Mouse (Mus musculus) G1E (cell line): ENCODE results near the gene Olfr1339.

ENCODE experiments used
- CTCF ChIP-seq: IDR thresholded peaks from 2 replicates; pipeline ENCODE4 v1.5.1; 2012; ENCODE audit warnings: low read depth, low read length, inconsistent platforms, mixed read lengths
- GATA1 ChIP-seq: IDR thresholded peaks from 2 replicates; pipeline ENCODE4 v1.6.1; 2012; ENCODE audit warnings: borderline replicate concordance, low read length, inconsistent platforms, mixed read lengths
- GATA2 ChIP-seq: IDR thresholded peaks from 2 replicates; pipeline ENCODE4 v1.6.1; 2012; ENCODE audit warnings: low read depth, low read length, inconsistent platforms, borderline replicate concordance
- POLR2AphosphoS5 ChIP-seq: IDR thresholded peaks from 2 replicates; pipeline ENCODE4 v1.6.1; 2012; ENCODE audit warnings: low read depth, low read length, inconsistent platforms; ENCODE audit not compliant: insufficient replicate concordance

DNA sequence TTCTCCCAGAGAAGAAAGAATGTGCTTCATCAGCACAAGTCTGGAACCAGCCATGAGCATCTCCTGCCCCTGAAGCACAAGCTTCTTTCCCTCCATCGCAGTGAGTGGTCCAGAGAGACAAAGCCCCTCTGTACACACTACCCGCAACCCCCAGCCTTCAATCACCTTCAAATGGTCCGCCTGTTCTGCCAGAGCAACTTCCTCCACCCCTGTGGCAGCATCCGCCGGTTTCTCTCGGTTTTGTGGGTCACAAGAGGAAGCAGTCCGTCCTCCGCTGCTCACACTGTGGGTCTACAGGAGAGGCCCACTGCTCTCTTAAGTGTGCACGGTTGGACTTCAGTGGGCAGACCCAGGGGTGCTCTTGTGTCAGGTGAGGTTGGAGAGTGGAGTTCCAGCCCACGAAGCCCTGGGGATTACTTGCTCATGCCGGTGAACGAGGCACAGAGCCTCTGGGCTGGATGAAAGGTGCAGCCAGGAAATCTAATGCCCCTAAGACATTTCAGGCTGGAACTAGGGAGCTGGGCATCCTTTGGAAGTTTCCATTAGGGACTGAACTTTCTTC, 39.5 kb upstream of the Olfr1339 start, which contains the start of gene Olfr1342:
- TF ChIP-seq GATA1 = no peak
- no peak for TF ChIP-seq CTCF
- no peak for TF ChIP-seq GATA2
- no peak for TF ChIP-seq POLR2AphosphoS5
